Mouse (Mus musculus) hindbrain, embryonic 16.5 days (tissue): Measurements from ENCODE around the gene Cd59a. TPM values are rescaled to one million over a fixed set of nuclear protein-coding genes. Genes with fewer than 3 reads are reported as not detected.

Experiments used
- polyA plus RNA-seq: library from polyadenylated mRNA; unstranded; fragments of >200 nt; fragmentation: Nextera tagmentation; extraction: Ambion mirVana; gene quantifications from 2 replicates; pipeline ENCODE4 v1.2.1, GENCODE M21; 2015

Gene Cd59a
- polyA plus RNA-seq, 1 experiment from 2014 or later, result 15.3 TPM

Other genes starting within 250 kb of the Cd59a start
- gene Lmo2, start 137.8 kb upstream of the Cd59a start, polyA plus RNA-seq, result 30.9 TPM in 2 replicates
- gene Fbxo3, start 68.1 kb upstream of the Cd59a start, polyA plus RNA-seq, result 74.0 and 77.8 TPM in 2 replicates
- 2.3 and 2.8 TPM in 2 replicates for gene 4931422A03Rik, start 67.4 kb upstream of the Cd59a start, polyA plus RNA-seq
- gene Gm10912, start 30.0 kb upstream of the Cd59a start, polyA plus RNA-seq, result not detected in 2 replicates
- gene Gm10799, start 27.3 kb upstream of the Cd59a start, polyA plus RNA-seq, result not detected in 2 replicates
- 2.6 and 3.0 TPM in 2 replicates for gene Cd59b, start 26.0 kb upstream of the Cd59a start, polyA plus RNA-seq
- not detected in 2 replicates for gene A930018P22Rik, start 27.0 kb downstream of the Cd59a start, polyA plus RNA-seq